In the genomic region with DNA sequence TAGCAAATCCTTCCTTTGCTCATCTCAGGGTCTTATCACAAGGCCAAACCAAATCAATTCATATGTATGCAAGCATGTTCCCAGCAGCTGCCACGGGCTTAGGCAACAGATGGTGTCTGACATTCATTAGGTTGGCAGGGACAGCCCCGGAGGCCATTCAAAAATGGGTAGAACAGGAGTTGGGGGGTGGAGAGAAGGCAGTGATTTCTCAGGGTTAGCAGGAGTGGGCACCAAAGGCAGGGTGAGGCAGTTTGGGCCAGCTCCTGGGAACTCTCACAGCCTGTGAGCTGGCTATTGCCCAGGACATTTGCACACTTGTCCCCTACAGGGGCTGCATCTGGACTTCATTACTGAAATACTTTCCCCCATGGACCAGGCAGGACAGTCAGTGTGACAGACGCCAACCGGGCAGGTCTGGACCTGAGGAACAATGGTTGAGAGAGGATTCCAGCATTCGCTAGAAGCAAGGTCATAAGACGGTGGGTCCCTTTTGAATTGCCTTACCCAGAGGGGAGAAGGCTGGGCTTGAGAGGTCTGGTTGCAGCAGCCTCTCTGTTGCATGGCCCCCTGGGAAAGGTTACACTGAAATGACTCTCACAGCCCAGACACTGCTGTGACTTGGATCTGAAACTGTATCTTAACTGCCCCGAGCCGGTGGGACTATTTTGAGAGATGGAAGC, we compare ENCODE assay signal across 8 mouse cellular contexts. TPM values are rescaled to one million over a fixed set of nuclear protein-coding genes. Genes with fewer than 3 reads are reported as not detected.
DNase-seq lines count a peak whose midpoint lies in the region; ATAC-seq lines count a peak whose summit lies in the region.

No protein-coding gene starts in this region.

- peaks cover 26% of the 10 kb centered on the region for H3K4me1 ChIP-seq in forebrain, embryonic 12.5 days

- H3K27me3 ChIP-seq in forebrain, embryonic 12.5 days: no peaks in the 10 kb centered on the region

- peak overlapping the region; percentile 63; the same call in 1 of the 2 replicates for H3K27ac ChIP-seq in forebrain, embryonic 12.5 days

- no peak overlapping the region for H3K4me2 ChIP-seq in forebrain, embryonic 12.5 days

- WGBS in forebrain, embryonic 12.5 days: 62% methylated on average over 8 of the region's 8 CpGs

- ATAC-seq in cerebellum, adult (ENCODE audit: insufficient number of reproducible peaks, low FRiP score, low TSS enrichment): peak; percentile 59
- peak; percentile 75 for ATAC-seq in forebrain, embryonic 12.5 days (ENCODE audit: low FRiP score)

- no peak overlapping the region for H3K9ac ChIP-seq in forebrain, embryonic 12.5 days

- H3K36me3 ChIP-seq in forebrain, embryonic 12.5 days (replicated peaks): no peaks in the 10 kb centered on the region

- H3K9me3 ChIP-seq in forebrain, embryonic 12.5 days: no peaks in the 10 kb centered on the region

- H3K4me3 ChIP-seq in forebrain, embryonic 12.5 days (replicated peaks): no peak overlapping the region

- DNase-seq in adrenal gland, postnatal 14 days: peak; percentile 24
- no peak for DNase-seq in adrenal gland, adult 2 months
- DNase-seq in mesoderm, embryonic 11.5 days (ENCODE audit: low read depth, low spot score): peak; percentile 34
- DNase-seq in lung, postnatal 10 days: no peak
- no peak for DNase-seq in urinary bladder, adult 2 months (ENCODE audit: low spot score)
- no peak for DNase-seq in lung, postnatal 14 days

RNA-seq across cellular contexts. Expression of gene Tmem177, which starts 10.3 kb away (rescaled TPM):
- 8.4 and 10.1 TPM in 2 replicates for total RNA-seq in adrenal gland, postnatal 14 days (2021)
- 10 to 100 TPM in 1 of 2 experiments, 1 to 10 TPM in 1; 6.1 to 10.9 TPM for total RNA-seq in adrenal gland, adult 2 months (2021)
- polyA plus RNA-seq in adrenal gland, adult 2 months (2012; rRNA removed): 3.4 and 4.1 TPM in 2 replicates
- 9.3 and 11.3 TPM in 2 replicates for polyA plus RNA-seq in forebrain, embryonic 12.5 days (2016; fragmentation: Nextera tagmentation; extraction: Ambion mirVana)
- 4.3 and 4.5 TPM in 2 replicates for polyA plus RNA-seq in urinary bladder, adult 2 months (2012; rRNA removed)

Comparison
In these comparisons a context has a peak if more than half of its experiments do, and no peak if none do; other contexts are left out.
1. DNase-seq: peak in adrenal gland, postnatal 14 days (single experiment) and mesoderm, embryonic 11.5 days (single experiment); none in adrenal gland, adult 2 months (single experiment), lung, postnatal 10 days (single experiment), urinary bladder, adult 2 months (single experiment) and lung, postnatal 14 days (single experiment).